Mouse (Mus musculus): ENCODE results near the gene Olfr807.

DNA sequence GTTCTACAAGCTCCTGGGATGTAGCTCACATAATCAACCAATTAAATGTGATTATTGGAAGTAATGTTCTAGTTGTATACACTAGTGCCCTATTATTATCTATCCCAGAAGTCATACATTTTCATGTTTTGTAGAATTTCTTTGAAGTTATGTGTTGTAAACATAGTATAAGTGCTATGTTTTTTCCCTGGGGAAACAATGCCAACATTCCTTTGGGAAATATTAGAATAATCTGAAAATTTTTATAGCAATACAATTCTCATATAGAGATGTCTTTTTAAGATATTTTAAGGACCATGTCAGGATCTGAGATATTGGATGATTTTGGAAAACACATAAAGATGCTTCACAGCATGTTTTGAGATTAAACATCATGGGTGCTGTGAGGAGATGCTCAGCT lies 16.7 kb upstream of the Olfr807 start, which contains the start of gene Olfr809:
- TF ChIP-seq CTCF (IDR thresholded peaks at IDR 0.05; ENCODE audit: control insufficient read depth, insufficient read depth, insufficient read length) (no peak), MAX (IDR thresholded peaks at IDR 0.05) (no peak), MYOD1 (IDR thresholded peaks at IDR 0.05; ENCODE audit: control insufficient read depth, insufficient read length, low read depth) (no peak), USF1 (IDR thresholded peaks at IDR 0.05; ENCODE audit: low read depth) (no peak)
